Mouse (Mus musculus) ES-E14 (cell line): Measurements from ENCODE around the gene Tmem201.

Experiments
- CHD2 ChIP-seq: IDR thresholded peaks from 2 replicates; pipeline ENCODE4 v1.6.1; 2014; ENCODE audit warnings: mild to moderate bottlenecking, low read depth, low read length, inconsistent platforms
- HCFC1 ChIP-seq: IDR thresholded peaks from 2 replicates; pipeline ENCODE4 v1.6.1; 2012; ENCODE audit warnings: low read length, inconsistent platforms, borderline replicate concordance; ENCODE audit not compliant: insufficient read depth
- MAFK ChIP-seq: IDR thresholded peaks from 2 replicates; pipeline ENCODE4 v1.6.1; 2014; ENCODE audit warnings: mild to moderate bottlenecking, low read depth, low read length, inconsistent platforms; ENCODE audit not compliant: insufficient read depth
- ZC3H11A ChIP-seq: IDR thresholded peaks from 2 replicates; pipeline ENCODE4 v1.6.1; 2012; ENCODE audit warnings: low read depth, mild to moderate bottlenecking, inconsistent platforms, low read length, borderline replicate concordance
- ZNF384 ChIP-seq: IDR thresholded peaks from 2 replicates; pipeline ENCODE4 v1.6.1; 2012; ENCODE audit warnings: low read depth, low read length, inconsistent platforms

GRCm38 (mm10) chr4:149752836-149753235 is 15.0 kb upstream of the Tmem201 start:
- TF ChIP-seq MAFK, result no peak
- TF ChIP-seq ZC3H11A, result no peak
- no peak for TF ChIP-seq HCFC1
- TF ChIP-seq CHD2, result no peak
- TF ChIP-seq ZNF384, result no peak
